Mouse (Mus musculus) mature B cell (primary cell): ENCODE measurements around the gene Gse1.

ENCODE experiments used
- in situ Hi-C: fragments of 300-500 bp; cut with MboI; formaldehyde crosslinking; loops from 2 replicates; pipeline ENCODE4 v1.14.3; 2019

Gene Gse1

GRCm38 (mm10) chr8:120553441-120554123, 325.3 kb downstream of the Gse1 start:
- in situ Hi-C loops = no loop called here

DNA sequence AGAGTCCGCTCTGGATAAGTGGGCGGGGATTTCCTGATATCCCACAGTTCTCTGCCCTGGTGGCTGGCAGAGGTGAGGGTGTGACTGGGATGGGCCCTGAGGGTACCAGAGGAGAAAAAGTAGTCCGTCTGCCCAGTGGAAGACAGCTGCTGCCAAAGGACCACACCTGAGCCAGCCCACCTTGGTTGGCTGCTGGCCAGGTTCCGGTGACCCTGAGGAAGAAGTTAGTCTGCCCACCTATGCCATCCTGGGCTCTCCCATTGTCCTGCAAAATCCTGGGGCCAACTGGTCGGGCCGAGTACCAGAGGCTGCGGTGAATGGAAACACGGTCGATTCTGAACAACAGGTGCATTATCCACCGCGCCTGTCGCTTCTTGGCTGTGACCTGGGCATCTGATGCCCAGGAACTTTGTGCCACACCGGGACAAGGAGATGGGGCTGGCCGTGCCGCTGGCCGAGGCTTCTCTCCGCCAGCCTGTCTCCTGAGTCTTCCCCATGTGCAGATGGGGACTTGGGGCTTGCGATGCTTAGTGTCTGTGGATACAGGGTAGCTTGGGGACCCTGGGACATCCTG, 326.3 kb downstream of the Gse1 start:
- in situ Hi-C loops = no loop called here

- in situ Hi-C loops = no loop called here
These were observed 328.1 kb downstream of the Gse1 start for GRCm38 (mm10) chr8:120556198-120556892.

- in situ Hi-C loops = no loop called here
These were observed 329.1 kb downstream of the Gse1 start for GRCm38 (mm10) chr8:120557170-120557965.

- in situ Hi-C loops = no loop called here
These were observed 329.9 kb downstream of the Gse1 start for GRCm38 (mm10) chr8:120558162-120558561.

GRCm38 (mm10) chr8:120559654-120560053, 331.4 kb downstream of the Gse1 start:
- in situ Hi-C loops = no loop called here

GRCm38 (mm10) chr8:120560535-120560934, 332.3 kb downstream of the Gse1 start:
- in situ Hi-C loops = no loop called here

DNA sequence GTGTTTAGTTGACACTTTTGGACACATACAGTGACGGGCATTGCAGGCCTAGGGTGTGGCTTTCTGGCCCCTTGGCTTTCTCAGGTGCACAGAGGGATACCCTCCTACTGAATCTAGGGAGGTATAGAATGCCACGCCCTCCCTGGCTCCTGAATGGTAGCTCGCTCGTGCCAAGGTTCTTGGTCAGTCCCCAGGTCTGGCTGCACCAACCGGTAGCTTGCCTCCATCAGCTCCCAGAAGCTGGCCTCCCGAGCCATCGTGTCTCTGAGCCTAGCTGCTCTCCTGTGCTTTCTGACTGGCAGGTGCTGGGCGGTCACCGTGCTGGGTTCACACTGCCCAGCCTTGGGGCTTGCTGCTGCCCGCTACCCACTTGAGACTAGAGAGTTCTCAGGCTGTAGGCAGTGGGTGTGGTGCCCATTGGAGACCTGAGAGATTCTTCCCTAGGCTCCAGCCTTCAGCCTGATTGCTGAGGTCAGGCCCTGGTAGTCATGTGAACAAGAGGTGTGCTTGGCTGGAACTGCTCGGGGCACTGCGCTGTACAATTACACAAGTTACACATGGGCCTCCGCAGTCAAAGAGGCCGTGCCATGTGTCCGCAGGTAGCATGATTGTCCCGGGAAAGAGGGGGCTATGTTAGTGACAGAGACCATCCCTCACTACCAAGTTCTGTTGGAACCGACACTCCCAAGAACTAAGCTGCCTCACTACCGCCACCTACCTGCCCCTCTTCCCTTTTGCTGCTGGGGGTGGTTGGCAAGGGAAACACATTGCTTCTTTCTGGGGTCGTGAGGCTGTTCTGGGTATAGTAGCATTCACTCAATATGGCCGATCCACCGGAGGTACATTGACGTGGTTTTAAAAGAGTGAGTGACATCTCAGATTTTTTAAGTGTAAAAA, 333.5 kb downstream of the Gse1 start:
- in situ Hi-C loops = no loop called here

GRCm38 (mm10) chr8:120562680-120563347, 334.6 kb downstream of the Gse1 start:
- in situ Hi-C loops = no loop called here

DNA sequence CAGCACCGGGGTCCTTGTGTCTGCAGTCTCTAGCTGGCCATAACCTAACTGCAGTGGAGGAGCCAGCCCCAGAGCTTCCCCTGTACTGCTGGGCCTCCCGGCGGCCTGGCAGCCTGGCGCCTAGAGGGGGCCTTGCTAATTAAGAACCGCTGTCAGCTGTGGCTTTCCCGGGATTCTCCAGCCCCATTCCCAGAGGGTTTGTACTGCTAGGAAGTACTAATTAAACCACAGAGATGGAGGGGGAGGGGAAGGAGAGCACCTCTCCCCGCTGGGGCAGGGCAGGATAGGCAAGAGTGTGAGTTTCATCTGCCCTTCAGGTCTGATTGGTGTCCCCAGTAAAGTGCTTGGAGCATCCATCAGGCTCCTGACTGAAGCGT, 335.1 kb downstream of the Gse1 start:
- in situ Hi-C loops = no loop called here

DNA sequence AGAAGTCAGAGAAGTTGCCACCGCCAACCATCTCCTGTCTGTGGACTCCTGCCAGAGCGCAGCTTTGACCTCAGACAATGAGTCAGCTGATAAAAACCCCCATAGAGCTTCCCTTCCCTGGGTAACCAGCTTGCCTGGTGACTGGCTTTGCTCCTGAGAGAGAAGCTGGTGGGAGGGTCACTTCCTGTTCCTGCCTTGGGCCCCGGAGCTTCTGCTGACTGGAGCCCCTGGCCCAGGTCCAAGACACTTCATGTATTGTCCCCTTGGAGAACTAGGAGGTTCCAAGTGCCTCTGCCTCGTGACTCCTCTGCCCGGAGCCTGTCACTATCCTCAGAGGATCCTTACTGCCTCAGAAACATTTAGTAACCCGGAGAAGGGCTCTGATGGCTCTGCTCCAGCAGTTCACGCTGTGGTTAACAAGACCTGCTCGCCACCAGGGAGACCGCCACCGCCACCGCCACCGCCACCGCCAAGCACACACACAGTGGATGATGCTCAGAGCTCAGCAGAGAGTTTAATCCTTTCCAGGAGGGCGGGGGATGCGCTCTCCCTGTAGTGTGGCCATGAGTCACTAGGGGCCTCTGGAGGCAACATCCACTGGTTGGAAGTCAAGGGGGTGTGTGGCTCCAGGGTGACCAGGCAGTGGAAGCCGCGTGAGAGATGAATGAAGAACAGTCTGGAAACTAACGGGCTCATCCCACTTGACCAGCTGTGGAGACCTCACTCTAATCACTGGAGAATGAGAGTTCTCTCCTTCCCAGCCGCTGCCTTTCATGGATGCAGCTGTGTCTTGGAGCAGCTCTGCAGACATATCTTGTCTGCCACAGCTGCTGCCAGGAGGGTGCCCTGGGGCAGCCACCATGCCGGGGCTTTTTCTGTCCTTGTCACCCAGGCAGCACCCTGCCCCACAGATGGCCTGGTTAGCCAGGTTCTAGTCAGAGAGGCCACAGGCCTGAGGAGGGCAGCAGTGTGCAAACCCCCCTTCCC, 335.9 kb downstream of the Gse1 start:
- in situ Hi-C loops = no loop called here

GRCm38 (mm10) chr8:120565151-120565711, 337.0 kb downstream of the Gse1 start:
- in situ Hi-C loops = no loop called here

DNA sequence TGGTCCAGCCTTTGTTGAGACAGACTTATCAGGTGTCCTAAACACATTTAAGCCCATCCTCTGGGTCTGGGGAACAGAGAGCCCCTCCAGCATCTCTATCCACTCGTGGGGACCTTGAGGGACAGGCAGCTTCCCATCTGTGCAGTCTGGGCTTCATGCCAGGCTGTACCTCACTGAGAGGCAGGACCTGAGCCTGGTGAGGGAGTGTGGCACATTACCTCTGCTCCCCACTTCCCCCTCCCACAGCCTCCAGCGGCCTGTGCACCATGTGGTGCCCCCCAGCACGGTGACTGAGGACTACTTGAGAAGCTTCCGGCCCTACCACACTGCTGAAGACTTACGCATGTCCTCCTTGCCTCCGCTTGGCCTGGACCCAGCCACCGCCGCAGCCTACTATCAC, 338.4 kb downstream of the Gse1 start:
- in situ Hi-C loops = no loop called here

GRCm38 (mm10) chr8:120567731-120568130, 339.5 kb downstream of the Gse1 start:
- in situ Hi-C loops = no loop called here

DNA sequence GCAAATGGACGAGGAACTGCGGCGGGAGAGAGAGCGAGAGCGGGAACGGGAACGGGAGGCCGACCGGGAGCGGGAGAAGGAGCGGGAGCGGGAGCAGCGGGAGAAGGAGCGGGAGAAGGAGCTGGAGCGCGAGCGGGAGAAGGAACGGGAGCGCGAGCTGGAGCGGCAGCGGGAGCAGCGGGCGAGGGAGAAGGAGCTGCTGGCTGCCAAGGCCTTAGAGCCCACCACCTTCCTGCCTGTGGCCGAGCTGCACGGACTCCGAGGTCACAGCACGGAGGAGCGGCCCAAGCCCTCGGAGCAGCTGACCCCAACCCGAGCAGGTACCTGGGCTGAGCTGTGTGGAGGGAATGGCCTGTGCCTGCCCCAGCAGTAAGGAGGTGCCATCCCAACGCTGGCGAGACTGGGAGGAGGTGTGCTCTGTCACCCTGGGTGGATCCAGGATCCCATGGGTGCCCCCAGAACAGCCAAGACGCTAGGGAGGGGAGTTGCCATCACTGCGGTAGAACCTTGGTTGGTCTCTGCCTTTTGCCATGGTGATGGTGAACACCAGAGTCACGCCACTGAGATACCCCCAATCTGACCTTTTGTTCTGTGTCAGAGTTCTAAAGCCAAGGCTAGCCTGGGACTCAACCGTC, 340.0 kb downstream of the Gse1 start:
- in situ Hi-C loops = no loop called here

GRCm38 (mm10) chr8:120569123-120569522, 340.9 kb downstream of the Gse1 start:
- in situ Hi-C loops = no loop called here

DNA sequence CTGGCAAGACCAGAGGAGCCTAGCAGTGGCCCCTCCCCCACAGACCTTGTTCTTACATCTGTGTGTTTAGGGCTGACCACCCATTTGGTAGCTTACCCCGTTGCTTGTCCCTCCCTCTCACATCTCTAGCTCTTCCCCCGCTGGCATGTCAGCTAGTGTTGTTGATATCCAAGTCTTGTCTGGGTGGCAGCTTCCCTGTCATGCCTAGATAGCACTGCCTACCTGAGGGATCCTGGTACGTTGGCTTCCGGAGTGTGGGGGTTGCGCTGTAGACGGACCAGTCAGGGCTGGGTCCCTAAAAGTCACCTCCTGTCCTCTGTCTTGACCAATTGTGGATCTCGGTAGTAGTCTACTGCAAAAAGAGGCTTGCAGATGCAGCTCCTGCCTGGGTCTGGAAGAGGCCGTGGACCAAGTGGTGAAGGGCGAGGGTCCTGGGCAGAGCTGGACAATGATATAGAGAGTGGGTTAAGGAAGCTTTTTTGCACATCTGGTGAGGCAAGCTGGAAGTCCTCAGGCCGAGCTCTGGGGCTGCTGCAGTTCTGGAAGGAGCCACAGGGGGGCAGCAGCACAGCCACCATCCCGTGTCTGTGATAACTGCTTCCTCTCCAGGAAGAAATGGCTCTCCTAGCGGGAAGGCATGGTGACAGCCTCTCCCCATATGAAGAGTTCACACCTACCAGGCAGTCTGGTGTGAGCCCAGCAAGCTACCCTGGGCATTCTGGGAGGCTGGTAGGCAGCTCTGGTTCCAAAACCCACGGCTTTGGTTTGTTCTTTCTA, 341.9 kb downstream of the Gse1 start:
- in situ Hi-C loops = no loop called here

GRCm38 (mm10) chr8:120571561-120571960, 343.3 kb downstream of the Gse1 start:
- in situ Hi-C loops = no loop called here
